In genomic region chr14:25978371-25979241, GRCm38 (mm10) we compare ENCODE assay signal across 9 mouse cellular contexts. TPM values are rescaled to one million over a fixed set of nuclear protein-coding genes. Genes with fewer than 3 reads are reported as not detected.
A peak's percentile ranks its signal among the peaks of the same experiment; 100 is the strongest.
DNase-seq lines count a peak whose midpoint lies in the region; ATAC-seq and TF ChIP-seq lines count a peak whose summit lies in the region.
"Not testable (repeated sequence)": the region's sequence is repeated elsewhere in the genome, so short reads cannot be mapped to it uniquely, and the experiment has no call there.
"Had no signal": no experiment of that assay in that cellular context is flagged by ENCODE, and none has a peak within 500 bp of the region (broad histone marks: within the 10 kb centered on the region; RNA-seq: fewer than 3 reads in every experiment).

Gene Duxbl1, plus strand, starts transcription at chr14:25978577.

- H3K36me3 ChIP-seq in embryonic facial prominence, embryonic 14.5 days (ENCODE audit: control insufficient read depth, insufficient read depth, low read length); forebrain, postnatal 0 days (ENCODE audit: insufficient read depth); heart, embryonic 16.5 days (ENCODE audit: control insufficient read depth, insufficient read depth); hindbrain, postnatal 0 days (ENCODE audit: insufficient read depth, low read length); limb, embryonic 10.5 days; lung, embryonic 16.5 days (ENCODE audit: control insufficient read depth, insufficient read depth, low read length); neural tube, embryonic 11.5 days (ENCODE audit: control insufficient read depth, insufficient read depth, low read length): not testable (repeated sequence)

- peak within 1 kb of the TSS; percentile 45 for H3K4me2 ChIP-seq in embryonic facial prominence, embryonic 14.5 days (ENCODE audit: low read depth, low read length)
- peak within 1 kb of the TSS; percentile 38 for H3K4me2 ChIP-seq in forebrain, postnatal 0 days (ENCODE audit: low read depth)
- peak within 1 kb of the TSS; percentile 56 for H3K4me2 ChIP-seq in heart, embryonic 16.5 days (ENCODE audit: low read depth, low read length)
- H3K4me2 ChIP-seq in hindbrain, postnatal 0 days (ENCODE audit: low read depth, low read length), result peak within 1 kb of the TSS; percentile 31; the same call in 1 of the 2 replicates
- peak within 1 kb of the TSS; percentile 49 for H3K4me2 ChIP-seq in lung, embryonic 16.5 days (ENCODE audit: low read depth, low read length)
- 0 out of 2 replicates have a peak within 1 kb of the TSS, but pooled peaks have one; percentile 25 for H3K4me2 ChIP-seq in neural tube, embryonic 11.5 days (ENCODE audit: low read depth)

- H3K9me3 ChIP-seq in embryonic facial prominence, embryonic 14.5 days (ENCODE audit: control insufficient read depth, low read length); forebrain, postnatal 0 days (ENCODE audit: low read length); heart, embryonic 16.5 days (replicated peaks; ENCODE audit: control insufficient read depth, low read length); hindbrain, postnatal 0 days (ENCODE audit: low read length); limb, embryonic 10.5 days (replicated peaks); lung, embryonic 16.5 days (ENCODE audit: control insufficient read depth, low read length); neural tube, embryonic 11.5 days (ENCODE audit: control insufficient read depth, low read length): not testable (repeated sequence)

- peak within 1 kb of the TSS; percentile 82 for H3K27ac ChIP-seq in embryonic facial prominence, embryonic 14.5 days (replicated peaks; ENCODE audit: low read depth, low read length)
- peak within 1 kb of the TSS; percentile 64 for H3K27ac ChIP-seq in forebrain, postnatal 0 days (ENCODE audit: low read depth, low read length)
- H3K27ac ChIP-seq in heart, embryonic 16.5 days (ENCODE audit: low read length), result peak within 1 kb of the TSS; percentile 72; the same call in 1 of the 2 replicates
- H3K27ac ChIP-seq in hindbrain, postnatal 0 days, result peak within 1 kb of the TSS; percentile 82
- peak within 1 kb of the TSS; percentile 83 for H3K27ac ChIP-seq in limb, embryonic 10.5 days
- peak within 1 kb of the TSS; percentile 69 for H3K27ac ChIP-seq in lung, embryonic 16.5 days (ENCODE audit: low read length)
- H3K27ac ChIP-seq in neural tube, embryonic 11.5 days (ENCODE audit: low read depth, low read length), result peak within 1 kb of the TSS; percentile 83; the same call in 1 of the 2 replicates

- H3K4me1 ChIP-seq in embryonic facial prominence, embryonic 14.5 days (ENCODE audit: control insufficient read depth, insufficient read depth, low read length); forebrain, postnatal 0 days (ENCODE audit: insufficient read depth); heart, embryonic 16.5 days (ENCODE audit: control insufficient read depth, insufficient read depth, low read length); hindbrain, postnatal 0 days (ENCODE audit: insufficient read depth, low read length); limb, embryonic 10.5 days; lung, embryonic 16.5 days (replicated peaks; ENCODE audit: control insufficient read depth, insufficient read depth, low read length); neural tube, embryonic 11.5 days (ENCODE audit: control insufficient read depth, insufficient read depth, low read length): not testable (repeated sequence)

- H3K27me3 ChIP-seq in embryonic facial prominence, embryonic 14.5 days (replicated peaks; ENCODE audit: control insufficient read depth, insufficient read depth, low read length); forebrain, postnatal 0 days (ENCODE audit: insufficient read depth, low read length); heart, embryonic 16.5 days (ENCODE audit: control insufficient read depth, insufficient read depth, low read length); hindbrain, postnatal 0 days (ENCODE audit: insufficient read depth, low read length); limb, embryonic 10.5 days (ENCODE audit: low read depth, poor library complexity, severe bottlenecking); lung, embryonic 16.5 days (ENCODE audit: control insufficient read depth, insufficient read depth, low read depth, low read length); neural tube, embryonic 11.5 days (ENCODE audit: control insufficient read depth, insufficient read depth, low read length): not testable (repeated sequence)

- TF ChIP-seq CTCF in forebrain, postnatal 0 days (IDR thresholded peaks at IDR 0.05; ENCODE audit: low read depth); hindbrain, postnatal 0 days (IDR thresholded peaks at IDR 0.05; ENCODE audit: low read depth): not testable (repeated sequence)

- not testable (repeated sequence) for DNase-seq in embryonic facial prominence, embryonic 14.5 days (ENCODE audit: low spot score); forebrain, postnatal 0 days; hindbrain, postnatal 0 days (ENCODE audit: low spot score); limb, embryonic 10.5 days (ENCODE audit: low spot score); neural tube, embryonic 11.5 days (ENCODE audit: low spot score)

- WGBS in embryonic facial prominence, embryonic 14.5 days, result no CpG with 5 or more reads among the region's 25 CpGs
- WGBS in forebrain, postnatal 0 days, result no CpG with 5 or more reads among the region's 25 CpGs
- no CpG with 5 or more reads among the region's 25 CpGs for WGBS in heart, embryonic 16.5 days
- WGBS in hindbrain, postnatal 0 days, result no CpG with 5 or more reads among the region's 25 CpGs
- no CpG with 5 or more reads among the region's 25 CpGs for WGBS in limb, embryonic 10.5 days
- no CpG with 5 or more reads among the region's 25 CpGs for WGBS in lung, embryonic 16.5 days
- no CpG with 5 or more reads among the region's 25 CpGs for WGBS in neural tube, embryonic 11.5 days

- peak; percentile 94 for ATAC-seq in embryonic facial prominence, embryonic 14.5 days (ENCODE audit: low read depth)
- ATAC-seq in forebrain, postnatal 0 days, result peak; percentile 91
- peak; percentile 60 for ATAC-seq in heart, embryonic 16.5 days (replicated peaks; ENCODE audit: extremely low read depth, insufficient read depth, low FRiP score)
- peak; percentile 95 for ATAC-seq in hindbrain, postnatal 0 days
- ATAC-seq in lung, embryonic 16.5 days (ENCODE audit: low read depth), result peak; percentile 91
- ATAC-seq in neural tube, embryonic 11.5 days (ENCODE audit: insufficient read depth, low FRiP score, low TSS enrichment), result peak; percentile 92

- not testable (repeated sequence) for H3K9ac ChIP-seq in embryonic facial prominence, embryonic 14.5 days (ENCODE audit: low read depth, low read length); heart, embryonic 16.5 days (ENCODE audit: low read length); hindbrain, postnatal 0 days (replicated peaks; ENCODE audit: low read length)
- peak within 1 kb of the TSS; percentile 51 for H3K9ac ChIP-seq in forebrain, postnatal 0 days
- H3K9ac ChIP-seq in lung, embryonic 16.5 days (ENCODE audit: low read length), result 0 out of 2 replicates have a peak within 1 kb of the TSS, but pooled peaks have one; percentile 45
- H3K9ac ChIP-seq in neural tube, embryonic 11.5 days (ENCODE audit: low read length), result peak within 1 kb of the TSS; percentile 35; the same call in 1 of the 2 replicates

- H3K4me3 ChIP-seq in embryonic facial prominence, embryonic 14.5 days (ENCODE audit: low read depth, low read length), result peak within 1 kb of the TSS; percentile 24
- H3K4me3 ChIP-seq in forebrain, postnatal 0 days (ENCODE audit: low read depth, low read length), result 0 out of 2 replicates have a peak within 1 kb of the TSS, but pooled peaks have one; percentile 14
- peak within 1 kb of the TSS; percentile 34; the same call in 1 of the 2 replicates for H3K4me3 ChIP-seq in heart, embryonic 16.5 days (ENCODE audit: low read length)
- H3K4me3 ChIP-seq in hindbrain, postnatal 0 days (ENCODE audit: low read length); neural tube, embryonic 11.5 days (ENCODE audit: low read depth, low read length): not testable (repeated sequence)
- H3K4me3 ChIP-seq in limb, embryonic 10.5 days, result peak within 1 kb of the TSS; percentile 31; the same call in 1 of the 2 replicates
- peak within 1 kb of the TSS; percentile 34 for H3K4me3 ChIP-seq in lung, embryonic 16.5 days (ENCODE audit: low read length)

RNA-seq across cellular contexts. Expression of gene Duxbl1, which starts in this region (rescaled TPM):
- polyA plus RNA-seq in embryonic facial prominence, embryonic 14.5 days (2014; fragmentation: Nextera tagmentation; extraction: Ambion mirVana), result 1.1 and 1.6 TPM in 2 replicates
- total RNA-seq in forebrain, postnatal 0 days (2014; rRNA removed), result 1.2 and 6.4 TPM in 2 replicates
- polyA plus RNA-seq in forebrain, postnatal 0 days (2015; fragmentation: Nextera tagmentation; extraction: Ambion mirVana), result 1.1 and 2.0 TPM in 2 replicates
- polyA plus RNA-seq in heart, embryonic 16.5 days (2015; fragmentation: Nextera tagmentation; extraction: Ambion mirVana), result 0.35 and 0.45 TPM in 2 replicates
- total RNA-seq in hindbrain, postnatal 0 days (2014; rRNA removed), result 1.2 and 2.1 TPM in 2 replicates
- 1.9 and 2.1 TPM in 2 replicates for polyA plus RNA-seq in hindbrain, postnatal 0 days (2015; fragmentation: Nextera tagmentation; extraction: Ambion mirVana)
- 1.8 and 3.8 TPM in 2 replicates for polyA plus RNA-seq in limb, embryonic 10.5 days (2016; fragmentation: Nextera tagmentation; extraction: Ambion mirVana)
- polyA plus RNA-seq in lung, embryonic 16.5 days (2015; fragmentation: Nextera tagmentation; extraction: Ambion mirVana), result 1.0 TPM in 2 replicates
- 3.8 and 5.9 TPM in 2 replicates for polyA plus RNA-seq in neural tube, embryonic 11.5 days (2014; fragmentation: Nextera tagmentation; extraction: Ambion mirVana)
- total RNA-seq: MEL had no signal
- polyA plus RNA-seq: liver, embryonic 13.5 days had no signal

Comparison
In these comparisons a context has a peak if more than half of its experiments do, and no peak if none do; other contexts are left out.
1. Peak in ATAC-seq, H3K4me3 ChIP-seq, H3K27ac ChIP-seq and H3K4me2 ChIP-seq in heart, embryonic 16.5 days; RNA of the gene not detected or under 1 TPM.